Mouse (Mus musculus) lung, postnatal 0 days (tissue): ENCODE results near the gene Grin2a. TPM values are rescaled to one million over a fixed set of nuclear protein-coding genes. Genes with fewer than 3 reads are reported as not detected.

Source experiments
- ATAC-seq: fragments of 200-750 bp; cut with Nextera tagmentation; 2 replicates; pipeline ENCODE4 v1.8.0; 2017; ENCODE audit warnings: moderate library complexity
- DNase-seq: peaks from one replicate; pipeline ENCODE4 v3.0.0-alpha.2; 2016; ENCODE audit warnings: low spot score
- H3K27ac ChIP-seq: fragments of 300-500 bp; sonication (generic); 2 replicates; pipeline ENCODE4 v1.5.1; 2014; ENCODE audit warnings: antibody characterized with exemption, mild to moderate bottlenecking, low read length, mixed read lengths
- H3K27me3 ChIP-seq: fragments of 300-500 bp; sonication (generic); replicated peaks from 2 replicates; pipeline ENCODE4 v1.6.1; 2014; ENCODE audit warnings: low read length, mixed read lengths; ENCODE audit not compliant: insufficient read depth
- H3K36me3 ChIP-seq: fragments of 300-500 bp; sonication (generic); 2 replicates; pipeline ENCODE4 v1.6.1; 2014; ENCODE audit warnings: low read length, mixed read lengths; ENCODE audit not compliant: insufficient read depth
- H3K4me1 ChIP-seq: fragments of 300-500 bp; sonication (generic); 2 replicates; pipeline ENCODE4 v1.6.1; 2014; ENCODE audit warnings: antibody characterized with exemption, low read depth, low read length, mixed read lengths; ENCODE audit not compliant: insufficient read depth
- H3K4me2 ChIP-seq: fragments of 300-500 bp; sonication (generic); replicated peaks from 2 replicates; pipeline ENCODE4 v1.6.1; 2014; ENCODE audit warnings: low read depth, mild to moderate bottlenecking, low read length, moderate library complexity, mixed read lengths
- H3K4me3 ChIP-seq: fragments of 300-500 bp; sonication (generic); 2 replicates; pipeline ENCODE4 v1.5.1; 2014; ENCODE audit warnings: low read depth, low read length
- H3K9ac ChIP-seq: fragments of 300-500 bp; sonication (generic); replicated peaks from 2 replicates; pipeline ENCODE4 v1.6.1; 2014; ENCODE audit warnings: low read depth, mild to moderate bottlenecking
- H3K9me3 ChIP-seq: fragments of 300-500 bp; sonication (generic); 2 replicates; pipeline ENCODE4 v1.6.1; 2016; ENCODE audit warnings: low read length, mixed read lengths
- CTCF ChIP-seq: IDR thresholded peaks from 2 replicates; pipeline ENCODE4 v1.5.1; 2016; ENCODE audit warnings: antibody characterized with exemption, mild to moderate bottlenecking
- EP300 ChIP-seq: IDR thresholded peaks from 2 replicates; pipeline ENCODE4 v1.6.1; 2016; ENCODE audit warnings: antibody characterized with exemption, mild to moderate bottlenecking, control low read depth
- WGBS: fragments of 180-500 bp; shearing (Covaris S2); extraction: QIAGEN DNeasy Blood & Tissue Kit; methylation state at CpG from one replicate; pipeline ENCODE4 v1.1.7; 2014; 5-methylcytosine and 5-hydroxymethylcytosine counted together
- polyA plus RNA-seq: library from polyadenylated mRNA; unstranded; fragments of >200 nt; fragmentation: Nextera tagmentation; extraction: Ambion mirVana; gene quantifications from 2 replicates; pipeline ENCODE4 v1.2.1, GENCODE M21; 2015

Grin2a gene
- polyA plus RNA-seq, 1 experiment from 2014 or later, result 0.06 TPM

DNA sequence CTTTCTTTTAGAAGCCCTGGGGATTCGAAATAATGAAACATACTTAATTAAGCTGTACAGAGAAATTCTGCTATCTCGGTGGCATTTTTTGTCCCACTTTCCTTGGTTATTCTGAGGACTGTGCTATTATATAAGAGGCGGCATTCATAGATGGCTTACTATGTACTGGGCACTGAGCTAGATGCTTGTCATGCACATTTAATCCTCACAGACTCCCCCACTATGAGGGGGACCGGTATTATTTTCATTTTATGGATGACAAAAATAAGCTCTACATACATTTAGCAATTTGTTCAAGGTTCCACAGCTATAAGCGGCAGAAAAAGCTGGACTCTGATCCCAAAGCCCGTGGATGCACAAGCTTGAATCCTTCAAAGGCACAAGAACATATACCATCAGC is 256.7 kb downstream of the Grin2a start:
- H3K9ac ChIP-seq, result no peak overlapping the region
- no peaks in the 10 kb centered on the region for H3K36me3 ChIP-seq
- H3K9me3 ChIP-seq, result no peaks in the 10 kb centered on the region
- DNase-seq, result no peak
- H3K27me3 ChIP-seq, result no peaks in the 10 kb centered on the region
- H3K27ac ChIP-seq, result no peak overlapping the region
- TF ChIP-seq EP300 (no peak), CTCF (no peak)
- no peak overlapping the region for H3K4me3 ChIP-seq
- no peak overlapping the region for H3K4me2 ChIP-seq
- ATAC-seq, result no peak
- no peaks in the 10 kb centered on the region for H3K4me1 ChIP-seq
- 83% methylated on average over 6 of the region's 6 CpGs for WGBS

DNA sequence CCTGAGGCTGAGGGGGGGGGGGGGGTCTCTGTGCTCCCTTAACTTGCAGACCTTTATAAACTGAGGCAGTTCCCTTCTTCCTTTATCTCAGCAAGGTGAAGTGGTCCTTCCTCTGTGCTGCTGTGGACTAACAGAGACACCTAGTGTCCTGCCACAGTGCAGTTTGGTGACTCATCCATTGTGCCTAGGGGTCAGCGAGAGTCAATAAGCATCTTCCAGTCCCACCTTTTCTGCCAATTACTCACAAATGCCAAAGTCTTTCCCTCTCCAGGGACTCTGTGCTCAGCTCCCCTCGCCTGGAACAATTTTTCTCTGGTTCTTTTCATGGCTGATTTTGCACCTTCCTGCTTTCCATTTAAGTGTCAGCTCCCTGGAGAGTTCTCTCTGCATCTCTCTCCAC is 258.2 kb downstream of the Grin2a start:
- Histone ChIP-seq H3K9me3 (no peaks in the 10 kb centered on the region), H3K4me1 (no peaks in the 10 kb centered on the region), H3K27me3 (no peaks in the 10 kb centered on the region), H3K36me3 (no peaks in the 10 kb centered on the region), H3K27ac (no peak overlapping the region), H3K4me3 (no peak overlapping the region), H3K4me2 (no peak overlapping the region), H3K9ac (no peak overlapping the region)
- DNase-seq (no peak), ATAC-seq (no peak)
- TF ChIP-seq EP300 (no peak), CTCF (0 out of 2 replicates have a peak, but pooled peaks have one; percentile 22)
- WGBS, result 30% methylated on average over 2 of the region's 2 CpGs

DNA sequence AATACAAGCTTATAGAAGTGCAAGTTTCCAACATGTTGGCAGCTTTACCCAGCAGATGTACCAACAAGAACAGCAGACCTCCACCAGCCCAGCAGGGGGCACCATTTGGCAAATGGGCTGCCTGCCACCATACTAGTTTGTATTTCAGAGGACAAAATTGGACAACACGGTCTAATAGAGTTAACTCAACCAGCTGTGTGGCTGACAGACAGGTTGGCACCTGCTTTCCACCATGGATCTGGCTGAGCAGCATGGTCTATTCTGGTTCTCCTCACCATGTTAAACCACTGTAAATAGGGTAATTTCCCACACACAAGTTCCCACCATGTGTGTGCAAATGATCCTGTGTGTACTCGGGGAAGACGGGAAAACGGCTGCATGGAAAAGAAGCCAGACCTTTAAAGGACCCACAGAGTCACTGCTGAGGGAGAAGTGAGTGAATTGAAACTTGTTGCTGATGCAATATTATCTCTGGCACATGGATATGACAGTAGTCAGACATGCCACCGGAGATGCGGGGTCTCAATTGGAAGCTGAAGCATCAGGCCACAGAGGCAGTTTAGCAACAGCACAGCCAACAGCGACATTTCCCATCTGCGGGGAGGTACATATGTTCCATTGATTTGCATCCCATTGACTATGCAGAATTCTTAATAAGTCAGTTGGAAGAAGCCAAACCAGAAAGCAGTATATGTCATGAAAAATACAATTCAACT is 259.8 kb downstream of the Grin2a start:
- 87% methylated on average over 8 of the region's 8 CpGs for WGBS
- H3K4me2 ChIP-seq, result no peak overlapping the region
- no peaks in the 10 kb centered on the region for H3K9me3 ChIP-seq
- no peak for ATAC-seq
- TF ChIP-seq EP300, result no peak
- TF ChIP-seq CTCF, result no peak
- no peaks in the 10 kb centered on the region for H3K27me3 ChIP-seq
- no peak overlapping the region for H3K9ac ChIP-seq
- H3K4me3 ChIP-seq, result no peak overlapping the region
- DNase-seq, result no peak
- H3K4me1 ChIP-seq, result no peaks in the 10 kb centered on the region
- H3K27ac ChIP-seq, result no peak overlapping the region
- no peaks in the 10 kb centered on the region for H3K36me3 ChIP-seq

DNA sequence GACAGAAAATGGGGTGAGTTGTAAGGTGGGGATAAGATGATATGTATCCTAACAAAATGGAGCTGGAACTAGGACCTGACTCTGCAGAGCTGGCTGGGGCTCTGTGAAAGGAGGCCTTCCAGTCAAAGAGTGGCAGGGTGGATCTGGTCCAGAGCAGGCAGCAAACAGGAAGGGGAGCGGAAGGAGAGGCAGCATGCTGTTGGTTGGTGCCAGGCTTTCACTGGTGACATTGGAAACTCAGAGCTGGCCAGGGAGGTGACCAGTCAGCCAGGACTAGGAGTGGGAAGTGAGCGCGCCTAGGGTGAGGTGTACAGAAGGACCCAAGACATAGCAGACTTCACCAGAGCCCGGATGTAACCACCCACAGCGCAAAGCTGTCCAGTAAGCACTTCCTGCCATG is 267.8 kb downstream of the Grin2a start:
- WGBS, result 94% methylated on average over 5 of the region's 5 CpGs

DNA sequence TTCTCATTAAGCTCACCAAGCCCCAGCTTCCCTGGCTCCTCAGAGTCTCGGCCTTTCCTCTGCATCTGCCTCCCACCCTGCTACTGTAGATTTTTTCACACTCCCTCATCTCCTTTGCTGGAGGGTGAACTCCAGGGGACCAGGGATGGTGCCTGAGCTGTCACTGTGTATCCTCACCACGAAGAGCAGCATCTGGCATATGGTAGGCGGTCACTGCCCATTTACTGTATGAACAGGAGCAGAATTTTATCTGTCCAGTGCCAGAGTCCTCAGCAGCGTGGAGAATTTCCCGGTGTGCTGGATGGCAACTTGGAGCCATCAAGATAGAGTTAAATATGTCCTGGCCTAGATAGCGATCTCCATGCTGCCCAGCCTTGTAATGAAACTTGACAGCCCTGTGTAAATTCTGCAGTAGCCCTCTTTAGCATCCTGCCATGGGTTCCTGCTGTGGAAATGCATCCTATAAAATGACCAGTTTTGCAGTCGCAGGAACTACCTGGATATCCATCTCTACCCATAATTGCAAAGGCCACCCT is 269.7 kb downstream of the Grin2a start:
- Histone ChIP-seq H3K36me3 (no peaks in the 10 kb centered on the region), H3K9ac (no peak overlapping the region), H3K4me2 (no peak overlapping the region), H3K27ac (no peak overlapping the region), H3K4me3 (no peak overlapping the region), H3K4me1 (no peaks in the 10 kb centered on the region), H3K9me3 (no peaks in the 10 kb centered on the region), H3K27me3 (no peaks in the 10 kb centered on the region)
- ATAC-seq (no peak), DNase-seq (no peak)
- TF ChIP-seq CTCF, result no peak
- TF ChIP-seq EP300, result no peak
- 69% methylated on average over 7 of the region's 7 CpGs for WGBS

More for the DNA sequence above, 267.8 kb downstream of the Grin2a start:
- Histone ChIP-seq H3K27ac (no peak overlapping the region), H3K4me1 (no peaks in the 10 kb centered on the region), H3K4me3 (no peak overlapping the region), H3K27me3 (no peaks in the 10 kb centered on the region), H3K9me3 (no peaks in the 10 kb centered on the region), H3K9ac (no peak overlapping the region), H3K4me2 (no peak overlapping the region), H3K36me3 (no peaks in the 10 kb centered on the region)
- DNase-seq (no peak), ATAC-seq (no peak)
- TF ChIP-seq EP300, result no peak

DNA sequence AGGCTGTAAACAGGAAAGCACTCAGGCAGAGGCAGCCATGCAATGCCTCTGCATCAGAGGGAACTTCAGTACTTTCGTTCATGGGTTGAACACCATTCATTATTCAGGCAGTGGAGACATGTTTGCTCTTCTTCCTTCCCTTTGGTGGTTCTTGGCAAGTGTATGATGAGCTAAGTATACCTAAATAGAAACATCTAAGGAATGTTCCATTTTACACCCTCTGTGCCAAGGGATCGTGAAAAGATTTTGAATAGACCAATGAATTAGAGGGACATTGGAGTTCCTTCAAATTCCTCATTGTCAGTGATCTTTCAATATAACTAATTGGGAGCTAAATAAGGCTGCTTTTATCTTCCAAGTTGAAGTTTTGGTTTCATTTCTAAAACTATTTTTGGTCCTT is 284.0 kb downstream of the Grin2a start:
- Histone ChIP-seq H3K9ac (no peak overlapping the region), H3K27me3 (no peaks in the 10 kb centered on the region), H3K36me3 (no peaks in the 10 kb centered on the region), H3K27ac (no peak overlapping the region), H3K9me3 (no peaks in the 10 kb centered on the region), H3K4me1 (no peaks in the 10 kb centered on the region), H3K4me2 (no peak overlapping the region), H3K4me3 (no peak overlapping the region)
- 93% methylated on average over 2 of the region's 2 CpGs for WGBS
- DNase-seq, result no peak
- no peak for ATAC-seq
- TF ChIP-seq EP300 (no peak), CTCF (no peak)
